In genomic region chr9:47733780-47734451, GRCm38 (mm10) we compare ENCODE assay signal across 9 mouse cellular contexts.
DNase-seq lines count a peak whose midpoint lies in the region; ATAC-seq lines count a peak whose summit lies in the region.
"Had no signal": no experiment of that assay in that cellular context is flagged by ENCODE, and none has a peak within 500 bp of the region (broad histone marks: within the 10 kb centered on the region; RNA-seq: fewer than 3 reads in every experiment).

No protein-coding gene starts in this region.

- ATAC-seq in heart, embryonic 12.5 days (ENCODE audit: insufficient number of reproducible peaks, low FRiP score) = no peak
- ATAC-seq in liver, embryonic 16.5 days (ENCODE audit: low read depth) = peak; percentile 19; the same call in 1 of the 2 replicates
- ATAC-seq in hindbrain, embryonic 16.5 days = no peak

- no peak overlapping the region for H3K4me3 ChIP-seq in heart, embryonic 12.5 days
- no peak overlapping the region for H3K4me3 ChIP-seq in liver, embryonic 16.5 days (ENCODE audit: low read depth, low read length)
- H3K4me3 ChIP-seq in forebrain, embryonic 10.5 days = no peak overlapping the region
- no peak overlapping the region for H3K4me3 ChIP-seq in hindbrain, embryonic 16.5 days (ENCODE audit: low read length)
- H3K4me3 ChIP-seq: lung, embryonic 15.5 days had no signal

- H3K4me2 ChIP-seq in heart, embryonic 12.5 days = no peak overlapping the region
- no peak overlapping the region for H3K4me2 ChIP-seq in liver, embryonic 16.5 days (ENCODE audit: low read depth, low read length)
- no peak overlapping the region for H3K4me2 ChIP-seq in hindbrain, embryonic 16.5 days (ENCODE audit: low read length)
- H3K4me2 ChIP-seq: lung, embryonic 15.5 days had no signal

- no peak overlapping the region for H3K27ac ChIP-seq in heart, embryonic 12.5 days (ENCODE audit: poor library complexity, severe bottlenecking)
- H3K27ac ChIP-seq in liver, embryonic 16.5 days (ENCODE audit: low read length) = no peak overlapping the region
- no peak overlapping the region for H3K27ac ChIP-seq in forebrain, embryonic 10.5 days
- no peak overlapping the region for H3K27ac ChIP-seq in hindbrain, embryonic 16.5 days (ENCODE audit: low read depth, low read length)
- H3K27ac ChIP-seq: lung, embryonic 15.5 days had no signal

- peak; percentile 20 to 49 for DNase-seq in heart, adult 18-20 months
- DNase-seq in spleen, adult 18-20 months = peak; percentile 4 to 8
- DNase-seq in spleen, postnatal 14 days (ENCODE audit: low spot score in 2 of 2) = no peak
- peak; percentile 34 for DNase-seq in thymus, postnatal 14 days
- DNase-seq in forebrain, embryonic 10.5 days (ENCODE audit: extremely low spot score, low spot score) = no peak

- WGBS in heart, embryonic 12.5 days = 74% methylated on average over 13 of the region's 13 CpGs
- WGBS in liver, embryonic 16.5 days (ENCODE audit: insufficient replicate concordance) = 26% methylated on average over 13 of the region's 13 CpGs
- 92% methylated on average over 13 of the region's 13 CpGs for WGBS in forebrain, embryonic 10.5 days
- WGBS in hindbrain, embryonic 16.5 days = 66% methylated on average over 13 of the region's 13 CpGs

- H3K9ac ChIP-seq in heart, embryonic 12.5 days = no peak overlapping the region
- H3K9ac ChIP-seq in liver, embryonic 16.5 days (ENCODE audit: low read depth, low read length) = no peak overlapping the region
- H3K9ac ChIP-seq in hindbrain, embryonic 16.5 days (ENCODE audit: low read depth, low read length) = no peak overlapping the region
- H3K9ac ChIP-seq: lung, embryonic 15.5 days had no signal

- no peaks in the 10 kb centered on the region for H3K9me3 ChIP-seq in heart, embryonic 12.5 days (replicated peaks)
- no peaks in the 10 kb centered on the region for H3K9me3 ChIP-seq in liver, embryonic 16.5 days (replicated peaks; ENCODE audit: control insufficient read depth, low read length)
- H3K9me3 ChIP-seq in forebrain, embryonic 10.5 days = no peaks in the 10 kb centered on the region
- H3K9me3 ChIP-seq in hindbrain, embryonic 16.5 days (ENCODE audit: control insufficient read depth, low read length) = no peaks in the 10 kb centered on the region
- H3K9me3 ChIP-seq: lung, embryonic 15.5 days had no signal

- 0 out of 2 replicates have a peak, but pooled peaks cover 5% of the 10 kb centered on the region for H3K4me1 ChIP-seq in heart, embryonic 12.5 days (replicated peaks)
- no peaks in the 10 kb centered on the region for H3K4me1 ChIP-seq in liver, embryonic 16.5 days (ENCODE audit: control insufficient read depth, low read depth, low read length)
- peaks cover 15% of the 10 kb centered on the region for H3K4me1 ChIP-seq in forebrain, embryonic 10.5 days
- H3K4me1 ChIP-seq in hindbrain, embryonic 16.5 days (ENCODE audit: control insufficient read depth, insufficient read depth, low read depth, low read length) = peaks cover 10% of the 10 kb centered on the region
- H3K4me1 ChIP-seq: lung, embryonic 15.5 days had no signal

- H3K36me3 ChIP-seq in heart, embryonic 12.5 days = no peaks in the 10 kb centered on the region
- no peaks in the 10 kb centered on the region for H3K36me3 ChIP-seq in liver, embryonic 16.5 days (ENCODE audit: control insufficient read depth, insufficient read depth)
- H3K36me3 ChIP-seq in forebrain, embryonic 10.5 days (replicated peaks) = 0 out of 2 replicates have a peak, but pooled peaks cover 3% of the 10 kb centered on the region
- no peaks in the 10 kb centered on the region for H3K36me3 ChIP-seq in hindbrain, embryonic 16.5 days (ENCODE audit: control insufficient read depth, insufficient read depth, low read length)
- H3K36me3 ChIP-seq: lung, embryonic 15.5 days had no signal

- no peaks in the 10 kb centered on the region for H3K27me3 ChIP-seq in heart, embryonic 12.5 days (replicated peaks)
- H3K27me3 ChIP-seq in liver, embryonic 16.5 days (ENCODE audit: control insufficient read depth, insufficient read depth, low read depth, low read length) = no peaks in the 10 kb centered on the region
- H3K27me3 ChIP-seq in forebrain, embryonic 10.5 days (ENCODE audit: poor library complexity, severe bottlenecking) = no peaks in the 10 kb centered on the region
- H3K27me3 ChIP-seq in hindbrain, embryonic 16.5 days (replicated peaks; ENCODE audit: control insufficient read depth, insufficient read depth, low read length) = no peaks in the 10 kb centered on the region
- H3K27me3 ChIP-seq: lung, embryonic 15.5 days had no signal

Comparison
In these comparisons a context has a peak if more than half of its experiments do, and no peak if none do; other contexts are left out.
1. DNase-seq: peak in heart, adult 18-20 months (2 of 2), spleen, adult 18-20 months (2 of 2) and thymus, postnatal 14 days (single experiment); none in spleen, postnatal 14 days (0 of 2) and forebrain, embryonic 10.5 days (single experiment).